Mouse (Mus musculus): ENCODE measurements around the gene Armc9.

Armc9 gene

DNA sequence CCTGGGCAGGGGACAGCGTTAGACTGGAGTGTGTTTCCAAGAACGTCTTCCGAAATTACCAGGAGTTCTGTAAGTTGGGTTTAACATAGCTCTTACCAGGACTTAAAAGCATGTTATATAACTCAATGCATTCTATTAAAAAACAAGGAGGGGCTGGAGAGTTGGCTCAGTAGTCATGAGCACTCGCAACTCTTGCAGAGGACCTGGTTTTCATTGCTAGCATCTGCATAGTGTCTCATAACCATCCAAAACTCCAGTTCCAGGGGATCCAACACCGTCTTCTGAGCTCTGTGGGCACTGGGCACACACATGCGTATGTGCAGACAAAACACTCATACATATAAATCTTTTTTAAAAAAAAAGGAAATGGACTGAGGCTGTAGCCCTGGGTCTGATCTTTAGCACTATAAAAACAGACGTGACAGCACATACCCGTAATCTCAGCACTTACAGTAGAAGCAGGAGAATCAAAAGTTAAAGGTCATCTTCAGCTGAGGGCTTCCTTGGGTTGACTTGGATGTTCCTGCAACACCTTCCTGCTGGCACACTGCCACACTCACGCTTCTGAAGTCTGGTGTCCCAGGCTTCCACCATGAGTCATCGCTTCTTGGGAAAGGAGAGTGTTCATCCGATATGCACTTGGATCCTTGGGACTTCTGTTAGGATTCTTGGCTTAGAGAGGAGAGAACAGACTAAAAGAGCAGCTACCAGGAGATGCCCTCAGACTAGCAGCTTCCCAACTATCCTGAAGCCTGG is 127.4 kb downstream of the Armc9 start:
- no peak for DNase-seq (ENCODE audit: low spot score in 2 of 2)

DNA sequence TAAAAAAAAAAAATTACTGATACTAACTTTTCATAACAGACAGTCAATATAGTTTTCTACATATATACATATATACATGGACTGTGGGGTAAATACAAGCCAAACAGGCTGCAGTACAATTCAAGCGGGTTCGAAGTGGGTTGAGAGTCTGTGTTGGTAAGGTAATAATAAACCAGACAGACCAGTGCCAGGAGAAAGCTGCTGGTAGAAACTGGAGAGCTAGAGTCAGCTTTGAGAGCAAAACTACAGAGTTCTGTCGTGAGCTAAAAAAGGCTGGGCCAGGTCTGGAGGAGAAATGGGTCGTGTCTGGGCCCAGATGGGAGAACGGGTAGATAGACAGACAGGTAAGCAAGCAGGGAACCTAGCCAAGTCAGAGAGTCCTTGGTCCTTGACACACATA is 129.5 kb downstream of the Armc9 start:
- no peak for DNase-seq (ENCODE audit: low spot score in 2 of 2)

DNA sequence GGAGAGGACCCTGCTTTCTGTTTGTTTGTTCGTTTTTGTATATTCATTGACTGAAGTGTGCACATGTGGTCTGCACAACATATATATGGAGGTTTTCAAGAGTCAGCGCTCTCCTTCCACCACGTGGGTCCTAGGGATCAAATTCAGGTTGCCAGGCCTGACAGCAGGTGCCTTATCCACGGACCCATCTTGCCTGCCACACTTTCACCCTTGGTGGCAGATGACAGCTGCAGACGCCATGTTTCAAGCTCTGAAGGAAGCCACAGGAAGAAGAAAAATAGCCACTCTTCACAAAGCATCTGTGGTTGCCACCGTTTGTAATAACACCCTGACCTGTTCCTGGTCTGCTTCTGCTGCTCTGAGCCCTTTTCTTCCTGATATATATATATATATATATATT is 130.7 kb downstream of the Armc9 start:
- no peak for DNase-seq (ENCODE audit: low spot score in 2 of 2)

DNA sequence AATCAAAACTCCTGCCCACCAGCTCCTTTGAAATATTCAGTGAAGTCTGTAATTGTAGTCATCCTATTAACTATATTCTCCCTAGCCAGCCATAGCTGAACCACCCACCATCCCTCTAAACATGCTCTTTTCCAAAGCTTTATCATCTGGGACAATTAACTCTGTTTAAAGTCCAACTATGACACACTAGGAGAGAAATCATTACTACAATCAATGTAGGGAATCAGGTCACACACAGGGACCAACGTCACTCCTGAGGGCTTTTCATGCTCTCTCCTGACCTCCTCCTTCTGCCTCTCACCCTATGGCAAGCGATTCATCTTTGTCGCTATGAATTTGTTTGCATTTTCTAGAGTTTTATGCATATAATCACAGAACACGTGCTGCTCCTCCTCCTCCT is 132.9 kb downstream of the Armc9 start:
- no peak for DNase-seq (ENCODE audit: low spot score in 2 of 2)

DNA sequence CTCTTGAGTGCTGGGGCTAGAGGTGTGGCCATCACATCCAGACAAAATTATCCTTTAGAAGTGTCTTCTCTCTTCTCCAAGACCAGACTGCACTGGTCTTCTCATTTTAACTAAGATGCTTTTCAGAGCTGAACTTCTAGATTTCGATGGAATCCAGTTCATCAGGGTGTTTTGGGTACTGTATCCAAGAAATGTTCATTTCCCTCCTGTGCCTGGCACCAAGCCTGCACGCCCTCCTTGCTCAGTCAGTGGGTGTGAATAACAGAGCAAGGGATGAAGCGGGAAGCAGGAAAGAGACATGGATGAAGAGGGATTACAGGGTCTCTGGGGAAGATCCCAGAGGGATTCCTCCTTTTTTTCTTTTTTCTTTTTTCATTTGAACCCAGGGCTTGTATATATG is 135.9 kb downstream of the Armc9 start:
- no peak for DNase-seq (ENCODE audit: low spot score in 2 of 2)

DNA sequence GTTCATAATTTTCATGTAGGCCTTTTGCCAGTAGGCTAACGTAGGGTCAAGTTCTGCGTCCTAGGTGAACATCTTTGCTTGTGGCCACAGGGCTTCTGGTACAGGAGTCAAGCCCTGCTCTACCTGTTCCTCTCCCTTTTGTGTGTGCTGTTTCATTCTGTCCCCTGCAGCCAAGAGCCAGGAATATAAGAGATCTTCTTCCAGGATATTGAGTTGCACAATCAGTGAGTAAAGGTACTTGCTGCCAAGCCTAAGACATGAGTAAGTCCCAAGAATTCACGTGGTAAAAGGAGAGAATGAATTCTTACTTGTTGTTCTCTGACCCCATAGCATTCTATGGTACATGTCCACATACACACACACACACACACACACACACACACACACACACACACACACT is 138.5 kb downstream of the Armc9 start:
- no peak for DNase-seq (ENCODE audit: low spot score in 2 of 2)

DNA sequence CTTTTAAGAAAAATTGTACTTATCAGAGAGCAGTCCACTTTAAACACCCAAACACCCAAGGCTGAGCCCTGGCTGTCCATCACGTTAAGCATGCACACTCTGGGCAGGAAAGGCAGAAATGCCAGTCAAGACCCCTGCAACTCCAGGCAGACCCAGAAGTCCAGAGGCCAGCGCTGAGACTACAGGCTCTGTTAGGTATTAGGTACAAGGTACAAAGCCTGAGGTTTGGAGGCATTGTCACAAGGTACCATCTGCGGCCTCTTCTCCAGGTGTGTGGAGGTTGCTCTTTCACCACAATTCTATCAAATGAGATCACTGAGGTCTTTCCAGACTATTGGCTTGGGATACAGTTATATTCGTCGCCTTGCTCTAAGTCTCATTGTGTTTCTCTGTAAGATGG is 139.3 kb downstream of the Armc9 start:
- no peak for DNase-seq (ENCODE audit: low spot score in 2 of 2)

DNA sequence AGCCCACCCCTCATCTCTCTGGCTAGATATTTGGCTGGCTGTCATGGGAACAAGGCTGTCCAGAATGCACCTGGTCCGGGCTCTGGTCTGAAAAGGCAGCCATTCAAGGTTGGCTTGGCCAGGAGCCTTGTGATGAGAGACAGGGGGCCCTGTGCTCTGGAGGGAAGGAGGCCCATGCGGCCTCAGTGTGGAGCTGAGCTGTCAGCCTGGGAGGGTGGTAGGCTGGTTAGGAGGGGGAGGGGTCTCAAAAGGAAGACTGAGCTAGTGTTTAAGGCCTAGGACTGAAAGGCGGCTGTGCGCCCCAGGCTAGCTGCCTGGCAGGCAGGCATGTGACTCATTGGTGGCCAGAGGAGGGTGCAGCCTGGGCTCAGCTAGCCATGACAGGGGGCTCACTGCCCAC is 139.9 kb downstream of the Armc9 start:
- DNase-seq (ENCODE audit: low spot score in 2 of 2): peak; percentile 25 to 44

DNA sequence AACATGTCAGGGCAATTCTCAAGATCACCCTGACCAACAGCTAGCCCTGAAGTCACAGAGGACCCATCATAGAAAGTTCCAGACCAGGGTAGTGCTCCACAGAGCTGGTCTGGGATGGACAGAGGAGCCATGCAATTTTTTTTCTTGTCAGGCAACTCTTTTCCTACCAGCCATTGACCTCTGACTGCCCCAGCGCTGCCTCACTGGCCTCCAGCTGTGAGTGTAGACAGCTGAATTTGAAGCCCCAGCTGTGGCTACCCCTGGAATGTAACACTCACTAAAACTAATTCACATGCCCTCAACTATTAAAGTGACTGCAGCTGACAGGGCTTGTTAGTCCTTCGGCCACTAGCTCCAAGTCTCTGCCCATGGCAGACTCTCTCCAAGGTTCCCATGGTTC is 145.5 kb downstream of the Armc9 start:
- no peak for DNase-seq (ENCODE audit: low spot score in 2 of 2)

DNA sequence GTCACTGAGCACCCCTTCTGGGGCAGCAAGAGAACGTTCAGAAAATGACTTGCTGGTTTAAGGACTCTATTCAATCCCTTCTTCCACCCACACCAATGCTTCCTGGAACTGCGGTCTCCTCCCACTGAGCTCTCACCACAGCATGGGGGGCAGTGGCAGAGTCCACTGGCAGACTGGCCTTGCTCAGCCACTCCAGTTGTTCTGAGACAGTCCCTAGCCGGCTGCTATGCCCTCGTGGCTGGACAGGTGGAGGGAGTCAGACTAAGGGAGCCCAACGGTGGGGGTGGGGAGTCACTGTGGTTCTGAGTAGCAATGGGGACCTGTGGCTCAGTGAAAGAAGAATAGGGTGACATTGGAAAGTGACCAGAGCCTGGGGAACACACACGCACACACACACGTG is 146.2 kb downstream of the Armc9 start:
- DNase-seq (ENCODE audit: low spot score in 2 of 2): no peak

DNA sequence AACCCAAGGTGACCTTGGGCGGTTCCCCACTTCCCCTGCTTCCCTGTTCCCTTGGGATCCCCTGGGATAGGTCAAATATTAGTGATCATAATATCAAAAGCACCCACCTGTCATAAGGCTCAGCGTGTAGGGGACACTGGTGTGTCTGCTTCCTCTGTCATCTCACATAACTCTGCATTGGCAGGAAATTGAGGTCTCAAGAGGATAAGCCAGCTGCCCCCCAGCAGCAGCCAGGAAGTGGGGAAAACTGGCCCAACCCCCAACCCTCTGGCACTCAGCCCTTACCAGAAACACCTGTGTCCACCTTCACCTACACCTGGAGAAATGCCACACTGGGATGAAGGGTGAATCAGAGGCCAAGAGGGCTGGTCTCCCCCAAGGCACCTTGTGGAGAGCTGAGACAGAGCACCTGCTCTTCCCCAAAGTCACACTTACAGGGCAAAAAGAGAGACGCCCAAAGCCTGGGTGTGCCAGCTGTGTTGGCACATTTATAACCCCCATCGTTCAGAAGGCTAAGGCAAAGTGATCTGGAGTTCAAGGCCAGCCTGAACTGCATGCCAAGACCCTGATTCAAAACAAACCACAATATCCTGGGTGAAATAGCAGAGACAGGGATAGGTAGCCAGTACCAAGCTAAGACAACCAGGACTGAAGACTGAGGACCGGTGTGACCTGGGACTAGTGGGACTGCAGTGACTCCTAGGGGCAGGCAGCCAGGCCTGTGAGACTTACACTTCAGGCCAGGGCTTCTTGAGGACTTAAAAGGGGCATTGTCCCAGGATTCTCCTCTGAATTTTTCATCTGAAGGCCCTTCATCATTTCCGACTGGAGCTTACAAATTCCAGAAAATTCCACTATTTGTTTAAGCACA is 146.9 kb downstream of the Armc9 start:
- DNase-seq (ENCODE audit: low spot score in 2 of 2): no peak

DNA sequence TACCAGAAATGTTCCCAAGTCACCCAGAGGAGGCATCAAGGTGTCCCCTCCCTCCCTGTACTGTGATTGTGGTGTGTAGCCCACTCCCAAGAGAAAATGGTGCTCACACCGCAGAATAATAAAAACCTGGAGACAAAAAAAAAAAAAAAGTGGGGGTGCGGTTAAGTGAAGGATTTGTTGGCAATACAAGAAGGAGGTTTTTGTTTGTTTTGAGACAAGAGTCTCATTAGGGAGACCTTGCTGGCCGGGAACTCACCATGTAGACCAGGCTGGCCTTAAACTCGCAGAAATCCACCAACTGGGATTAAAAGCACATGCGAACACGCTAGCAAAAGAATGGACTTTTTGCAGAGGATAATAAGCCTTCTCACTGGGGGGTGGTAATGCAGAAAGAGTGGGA is 148.0 kb downstream of the Armc9 start, which contains the start of gene B3gnt7:
Gene B3gnt7, plus strand, starts transcription at position 301 of the 400 bp plus-strand sequence.
- DNase-seq (ENCODE audit: low spot score in 2 of 2): no peak

DNA sequence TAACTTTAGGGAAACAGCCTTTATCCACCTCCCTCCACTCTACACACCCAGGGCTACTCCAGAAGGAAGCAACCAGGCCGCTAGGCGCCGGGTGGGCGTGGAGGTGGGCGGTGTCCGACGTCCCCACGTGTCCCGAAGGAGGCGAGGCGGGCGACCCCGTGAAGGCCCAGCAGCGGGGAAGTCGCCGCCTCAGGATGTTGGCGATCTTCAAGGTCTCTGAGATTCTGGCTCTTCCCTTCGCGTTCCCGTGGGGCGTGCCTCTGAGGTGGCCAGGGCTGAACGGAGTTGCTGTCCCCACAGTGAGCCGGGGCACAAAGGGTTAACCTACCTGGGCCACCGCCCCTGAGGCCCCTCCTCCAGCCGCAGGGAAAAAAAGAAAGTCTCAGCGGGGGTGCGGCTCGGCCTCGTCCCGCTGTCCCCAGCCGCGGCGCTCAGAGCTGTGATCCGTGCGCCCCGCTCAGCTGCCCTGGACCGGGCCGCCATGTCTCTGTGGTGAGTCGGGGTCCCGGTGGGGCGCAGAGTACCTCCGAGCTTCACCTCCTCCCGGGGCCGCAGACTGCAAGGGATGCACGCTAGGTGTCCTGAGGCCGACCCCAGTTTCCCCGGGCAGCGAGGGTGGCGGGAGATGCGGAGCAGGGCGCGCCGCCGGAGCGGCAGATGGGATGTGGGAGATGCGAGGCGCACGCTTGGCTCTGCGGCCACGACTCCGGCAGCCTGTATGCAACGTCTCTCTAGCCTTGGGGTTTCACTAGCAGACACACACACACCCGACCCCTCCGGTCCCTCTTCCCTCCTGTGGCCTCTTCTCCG is 148.7 kb downstream of the Armc9 start:
- peak; percentile 37 to 65 for DNase-seq (ENCODE audit: low spot score in 2 of 2)

DNA sequence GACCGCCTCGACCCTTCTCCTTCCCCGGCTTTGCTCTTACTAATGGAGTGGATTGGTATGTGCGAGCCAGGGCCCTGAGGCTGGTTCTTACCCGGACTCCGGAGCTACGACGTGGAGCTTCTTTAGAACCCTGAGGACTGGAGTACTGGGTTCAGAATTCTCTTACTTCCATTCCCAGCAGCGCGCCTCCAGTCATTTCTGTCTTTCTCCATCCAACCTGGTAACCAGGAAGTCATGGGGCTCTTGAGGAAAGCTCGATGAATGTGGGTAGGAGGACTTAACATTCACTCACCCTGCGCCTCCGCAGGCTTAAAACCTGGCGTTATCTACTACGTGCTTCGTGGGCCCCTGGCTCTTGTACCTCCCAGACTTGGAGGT is 149.3 kb downstream of the Armc9 start:
- no peak for DNase-seq (ENCODE audit: low spot score in 2 of 2)

DNA sequence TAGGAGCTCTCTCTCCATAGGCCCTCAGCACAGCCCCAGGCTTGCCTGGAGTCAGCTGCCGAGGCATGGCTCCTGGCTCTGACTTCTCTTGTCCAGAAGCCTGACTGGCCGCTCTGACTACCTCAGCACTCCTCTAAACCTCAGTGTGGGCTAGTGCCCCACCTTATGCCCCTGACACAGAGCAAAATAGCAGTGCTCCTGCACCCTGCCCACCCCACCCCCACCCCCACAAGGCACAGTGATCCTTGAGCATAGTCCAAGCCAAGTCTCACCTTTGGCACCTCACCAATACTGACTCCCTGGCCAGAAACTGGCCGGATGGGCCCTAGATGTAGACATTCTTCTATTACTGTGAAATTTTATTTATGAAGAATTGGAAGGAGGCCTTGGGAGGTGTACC is 152.1 kb downstream of the Armc9 start:
- no peak for DNase-seq (ENCODE audit: low spot score in 2 of 2)

DNA sequence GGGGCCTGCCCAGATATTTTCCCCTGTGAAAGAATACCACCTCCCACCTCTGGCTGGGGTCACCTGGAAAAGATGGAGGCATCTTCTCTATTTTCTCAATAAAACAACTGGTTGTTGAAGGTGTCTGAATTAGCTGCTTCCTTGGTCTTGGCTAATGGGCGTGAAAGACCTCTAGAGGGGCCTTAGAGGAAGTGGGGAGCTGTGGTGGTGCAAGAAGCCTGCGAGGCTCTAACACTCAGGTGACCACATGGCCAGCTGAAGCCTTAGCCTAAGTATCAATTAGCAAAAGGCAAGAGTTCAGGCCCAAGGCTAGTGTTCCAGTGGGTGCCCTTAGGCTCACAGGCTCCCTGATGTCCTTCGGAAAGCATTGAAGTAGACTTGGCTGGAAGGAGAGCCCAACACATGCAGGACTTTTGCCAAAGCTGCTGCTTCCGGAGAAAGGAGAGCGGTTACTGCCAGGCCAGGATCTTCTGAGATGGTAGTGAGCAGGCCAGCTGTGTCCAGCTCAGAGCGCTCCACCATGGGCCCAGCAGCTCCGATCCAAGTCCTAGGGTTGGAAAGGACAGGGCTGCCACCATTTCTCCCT is 152.7 kb downstream of the Armc9 start:
- DNase-seq (ENCODE audit: low spot score in 2 of 2): no peak

DNA sequence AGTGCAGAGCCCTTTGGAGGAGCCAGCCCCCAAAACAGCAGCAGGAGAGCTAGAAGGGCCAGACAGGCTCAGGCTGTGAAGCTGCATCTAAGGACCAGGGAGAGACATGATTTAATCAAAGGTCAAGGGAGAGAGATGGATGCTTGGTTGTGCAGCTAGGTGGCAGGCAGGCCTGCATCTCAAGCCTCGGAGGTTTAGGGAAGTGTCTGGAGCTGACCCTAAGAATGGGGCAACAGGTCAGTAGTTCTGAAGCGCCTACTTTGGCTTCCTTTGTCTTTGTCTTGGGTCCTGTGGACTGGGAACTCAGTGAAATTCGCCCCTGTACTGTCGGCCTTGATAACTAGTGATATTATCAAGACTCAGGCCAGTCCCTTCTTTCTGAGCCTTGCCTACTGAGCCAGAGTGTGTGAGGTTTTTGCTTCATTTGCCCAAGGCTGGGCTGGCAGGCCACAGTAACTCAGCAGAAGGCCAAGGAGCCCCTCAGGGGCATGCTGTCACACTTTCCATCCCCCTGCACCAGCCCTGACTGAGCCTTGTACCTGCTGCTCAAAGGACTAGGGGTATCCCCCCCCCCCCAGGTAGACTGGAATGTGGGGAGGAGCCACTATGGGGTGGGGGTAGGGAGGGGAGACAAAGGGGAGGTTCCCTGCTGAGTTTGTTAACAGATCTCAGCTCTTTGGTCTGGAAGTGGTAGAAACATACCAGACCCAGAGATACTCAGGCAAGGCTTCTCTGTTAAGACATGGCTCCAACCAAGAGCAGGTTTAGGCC is 153.5 kb downstream of the Armc9 start:
- DNase-seq (ENCODE audit: low spot score in 2 of 2): no peak

DNA sequence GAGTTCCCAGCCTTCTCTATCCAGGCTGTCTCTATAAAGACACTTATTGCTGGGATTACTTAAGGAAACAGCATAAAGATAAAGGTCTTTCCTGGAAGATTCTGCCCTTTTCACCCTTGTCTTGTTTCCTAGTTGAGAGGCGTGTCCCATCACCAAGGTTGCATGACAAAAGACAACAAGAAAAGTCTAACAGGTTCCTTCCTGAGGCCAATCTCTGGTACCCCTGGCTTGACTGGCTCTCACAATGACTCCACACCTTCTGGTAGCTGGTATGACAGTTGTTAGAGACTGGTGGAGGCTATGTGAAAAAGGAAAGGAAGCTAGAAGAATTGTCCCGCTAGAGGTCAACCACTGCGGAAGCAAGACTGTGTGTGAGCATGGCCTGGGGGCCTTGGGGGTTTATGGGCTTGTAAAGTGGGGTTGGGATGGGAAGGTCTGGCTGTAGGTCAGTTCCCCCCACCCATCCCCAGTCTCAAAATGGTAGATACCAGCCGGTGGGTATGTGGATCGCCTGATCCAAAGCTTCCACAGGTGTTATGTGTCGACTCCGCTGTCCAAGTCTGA is 154.8 kb downstream of the Armc9 start:
- no peak for DNase-seq (ENCODE audit: low spot score in 2 of 2)

DNA sequence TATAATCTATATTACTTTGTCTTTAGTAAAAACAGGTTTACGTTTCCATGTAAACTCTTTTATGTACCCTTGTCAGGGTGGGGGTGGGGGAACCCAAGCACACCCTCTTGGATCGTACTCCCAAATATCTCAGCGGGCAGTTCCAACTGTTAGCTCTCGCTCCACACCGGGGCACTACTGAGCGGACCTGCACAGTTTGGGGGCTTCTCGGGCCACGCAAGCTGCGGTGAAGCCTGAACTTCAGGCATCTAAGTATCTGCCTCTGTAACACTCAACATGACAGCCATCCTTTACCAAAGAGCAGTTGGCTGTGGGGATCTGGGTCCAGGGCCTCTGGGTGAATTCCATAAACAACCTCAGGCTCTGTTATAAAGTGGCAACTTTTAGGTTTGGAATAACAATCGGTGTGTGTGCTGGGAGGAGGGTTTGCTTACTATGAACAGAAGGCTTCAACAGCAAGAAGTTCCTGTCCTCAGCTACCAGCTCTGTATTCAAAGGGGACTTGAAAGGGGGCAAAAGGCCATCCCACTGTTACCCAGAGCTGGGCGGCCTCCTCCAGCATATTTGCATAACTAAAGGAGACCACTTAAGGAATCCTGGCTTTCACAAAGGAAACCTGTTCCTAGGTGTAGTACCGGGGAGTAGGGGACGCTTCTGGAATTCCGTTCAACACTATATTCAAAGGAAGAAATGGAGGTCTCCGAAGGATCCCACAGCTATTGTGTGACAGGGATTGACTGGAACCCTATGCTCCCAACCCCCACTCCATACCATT is 156.1 kb downstream of the Armc9 start:
- no peak for DNase-seq (ENCODE audit: low spot score in 2 of 2)

DNA sequence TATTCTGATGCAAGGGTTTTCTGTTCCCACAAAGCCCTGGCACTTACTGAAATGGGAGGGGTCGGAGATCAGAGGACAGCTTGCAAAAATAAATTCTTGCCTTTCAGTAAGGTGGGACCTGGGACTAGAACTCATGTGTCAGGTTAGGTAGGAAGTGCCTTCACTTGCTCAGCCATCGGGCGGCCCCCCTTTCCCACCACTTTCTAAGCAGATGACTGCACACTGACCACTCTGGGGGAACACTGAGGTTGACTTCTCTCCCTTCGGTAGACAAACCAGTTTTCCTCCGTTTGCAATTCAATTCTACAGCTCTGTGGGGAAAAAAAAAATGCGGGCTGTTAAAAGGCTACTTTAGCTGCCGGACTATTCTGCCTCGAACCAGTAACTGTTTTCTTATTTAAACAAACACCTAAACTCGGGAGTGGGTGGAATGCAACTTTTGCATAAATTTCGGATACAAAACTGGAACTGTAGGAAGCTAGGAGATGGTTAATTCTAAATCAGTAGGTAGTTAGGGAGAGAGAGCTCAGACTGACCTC is 157.0 kb downstream of the Armc9 start:
- no peak for DNase-seq (ENCODE audit: low spot score in 2 of 2)
